Mouse (Mus musculus) gastrocnemius, postnatal 14 days (tissue): ENCODE data around the gene Ces2f. TPM values are rescaled to one million over a fixed set of nuclear protein-coding genes. Genes with fewer than 3 reads are reported as not detected.

Experiments used
- total RNA-seq, 2 experiments: library from RNA; stranded (reverse); gene quantifications; 2 replicates each; pipeline ENCODE4 v1.2.3; 2021

Gene Ces2f
- total RNA-seq, 2 experiments from 2014 or later, result not detected

Other genes starting within 250 kb of the Ces2f start
- gene Ces2a, start 213.4 kb upstream of the Ces2f start, total RNA-seq, result not detected
- under 1 TPM in 1 of 2 experiments, not detected in 1; 0.14 TPM for gene Ces2b, start 115.8 kb upstream of the Ces2f start, total RNA-seq
- under 1 TPM; 0.33 to 0.47 TPM for gene Ces2c, start 100.3 kb upstream of the Ces2f start, total RNA-seq
- gene Ces2e, start 21.1 kb upstream of the Ces2f start, total RNA-seq, result under 1 TPM; 0.09 to 0.10 TPM
- under 1 TPM; 0.22 to 0.47 TPM for gene Ces2g, start 14.4 kb downstream of the Ces2f start, total RNA-seq
- not detected for gene Ces2h, start 53.5 kb downstream of the Ces2f start, total RNA-seq
- not detected for gene Ces3a, start 101.2 kb downstream of the Ces2f start, total RNA-seq
- gene Ces3b, start 136.4 kb downstream of the Ces2f start, total RNA-seq, result not detected
- not detected for gene Ces4a, start 184.4 kb downstream of the Ces2f start, total RNA-seq
- 10 to 100 TPM; 37.2 TPM for gene Cbfb, start 223.3 kb downstream of the Ces2f start, total RNA-seq